Mouse (Mus musculus) CH12.LX (cell line): ENCODE results near the gene Myo18a.

Experiments
- CHD2 ChIP-seq: IDR thresholded peaks from 2 replicates; pipeline ENCODE4 v1.6.1; 2011; ENCODE audit warnings: low read length, improper control_type of control experiment
- CTCF ChIP-seq, 2 experiments: IDR thresholded peaks in 1 of 2; conservative IDR thresholded peaks in 1 of 2; 2 replicates each; pipeline ENCODE4 v1.5.1; 2011 to 2012; ENCODE audit warnings: low read depth in 2 of 2, low read length in 2 of 2, improper control_type of control experiment in 1 of 2, inconsistent platforms in 1 of 2, mild to moderate bottlenecking in 1 of 2, moderate library complexity in 1 of 2
- HCFC1 ChIP-seq: IDR thresholded peaks from 2 replicates; pipeline ENCODE4 v1.6.1; 2012; ENCODE audit warnings: low read depth, mild to moderate bottlenecking, inconsistent platforms, low read length, improper control_type of control experiment
- MAX ChIP-seq: IDR thresholded peaks from 2 replicates; pipeline ENCODE4 v1.6.1; 2011; ENCODE audit warnings: low read length, improper control_type of control experiment
- MAZ ChIP-seq: IDR thresholded peaks from 2 replicates; pipeline ENCODE4 v1.6.1; 2012; ENCODE audit warnings: low read depth, mild to moderate bottlenecking, inconsistent platforms, low read length, improper control_type of control experiment, moderate library complexity
- PAX5 ChIP-seq: IDR thresholded peaks from 2 replicates; pipeline ENCODE4 v1.6.1; 2012; ENCODE audit warnings: low read length, inconsistent platforms, mixed read lengths
- POLR2A ChIP-seq: IDR thresholded peaks from 2 replicates; pipeline ENCODE4 v1.6.1; 2011; ENCODE audit warnings: low read depth, mild to moderate bottlenecking, improper control_type of control experiment, low read length
- UBTF ChIP-seq: IDR thresholded peaks from 2 replicates; pipeline ENCODE4 v1.6.1; 2012; ENCODE audit warnings: low read depth, mild to moderate bottlenecking, inconsistent platforms, low read length, improper control_type of control experiment, moderate library complexity

GRCm38 (mm10) chr11:77764694-77765458 lies 1.8 kb downstream of the Myo18a start:
- no peak for TF ChIP-seq MAX
- no peak for TF ChIP-seq HCFC1
- no peak for TF ChIP-seq MAZ
- no peak for TF ChIP-seq UBTF
- TF ChIP-seq CHD2: no peak
- no peak for TF ChIP-seq PAX5
- no peak for TF ChIP-seq CTCF (conservative IDR thresholded peaks at IDR 0.05 in 1 of 2, IDR thresholded peaks at IDR 0.05 in 1 of 2; ENCODE audit: low read depth in 2 of 2, low read length in 2 of 2)
- no peak for TF ChIP-seq POLR2A
